Mouse (Mus musculus): ENCODE data around the gene Rexo1.
A peak's percentile ranks its signal among the peaks of the same experiment; 100 is the strongest.

Gene Rexo1

DNA sequence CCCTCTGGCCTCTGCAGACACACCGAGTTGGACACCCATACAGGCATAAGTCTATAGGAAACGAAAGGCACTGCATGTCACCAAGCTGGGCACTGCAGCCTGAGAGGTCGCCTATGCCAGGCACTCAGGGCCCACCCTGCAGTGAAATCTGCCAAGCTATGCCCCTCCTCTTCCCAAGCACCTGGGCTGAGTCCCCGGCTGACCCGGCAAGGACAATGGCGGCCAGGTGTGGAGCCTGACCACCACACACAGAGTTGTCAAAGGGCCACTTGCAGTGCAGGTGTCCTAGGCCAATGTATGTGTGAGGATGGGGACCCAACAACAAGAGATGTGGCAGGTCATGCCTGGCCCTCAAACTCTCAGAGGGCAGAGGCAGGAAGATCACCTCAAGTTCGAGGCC is 1.9 kb downstream of the Rexo1 start:
- DNase-seq (ENCODE audit: inconsistent age in 2 of 2, low spot score in 1 of 2), result no peak

DNA sequence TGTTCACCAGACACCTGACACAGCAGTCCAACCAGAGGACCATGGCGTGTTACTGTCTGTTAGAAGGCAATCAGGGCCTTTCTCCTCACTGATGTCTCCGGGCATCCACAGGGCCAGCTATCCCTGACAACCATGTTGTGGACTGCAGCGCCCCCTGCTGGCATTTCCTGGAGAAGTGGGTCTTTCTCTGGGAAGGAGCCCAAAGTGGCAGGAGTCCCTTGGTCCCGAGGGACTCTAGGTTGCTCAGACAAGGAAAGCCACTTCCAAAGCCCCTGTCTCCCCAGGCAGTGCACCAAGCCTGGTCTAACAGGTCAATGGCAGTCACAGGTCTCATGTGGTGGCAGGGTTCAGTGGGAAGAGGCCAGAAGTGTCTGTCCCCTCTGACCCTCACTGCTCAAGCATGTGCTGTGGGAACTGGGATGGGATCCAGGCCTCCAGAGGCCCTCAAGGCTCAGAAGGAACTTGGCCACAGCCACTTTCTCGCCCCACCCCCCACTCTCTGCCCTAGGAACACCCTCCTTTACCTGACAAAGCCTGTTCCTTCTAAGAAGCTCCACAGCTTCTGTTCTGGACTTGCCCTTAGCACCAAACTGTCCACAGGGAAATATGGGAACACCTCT is 3.9 kb downstream of the Rexo1 start:
- DNase-seq (ENCODE audit: inconsistent age in 2 of 2, low spot score in 1 of 2), result peak; percentile 86 to 95

DNA sequence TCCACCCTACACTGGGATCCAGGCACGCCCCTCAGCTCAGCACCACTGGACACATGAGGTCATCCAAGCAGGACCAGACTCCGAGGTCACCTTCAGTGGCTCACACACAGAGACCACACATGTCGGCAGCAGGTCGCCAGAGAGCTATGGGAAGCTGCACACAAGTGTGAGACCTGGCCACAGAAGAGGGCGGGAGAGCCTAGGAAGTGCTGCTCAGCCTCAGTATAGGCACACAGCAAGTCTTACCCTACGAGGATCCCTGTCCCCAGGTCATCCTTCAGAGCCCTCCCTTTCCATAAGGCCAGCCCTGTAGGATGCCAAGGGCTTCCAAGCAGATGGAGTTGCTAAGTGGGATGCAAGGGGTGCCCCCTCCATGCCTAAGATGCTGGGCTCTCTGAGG is 7.4 kb downstream of the Rexo1 start:
- DNase-seq (ENCODE audit: inconsistent age in 2 of 2, low spot score in 1 of 2), result no peak

DNA sequence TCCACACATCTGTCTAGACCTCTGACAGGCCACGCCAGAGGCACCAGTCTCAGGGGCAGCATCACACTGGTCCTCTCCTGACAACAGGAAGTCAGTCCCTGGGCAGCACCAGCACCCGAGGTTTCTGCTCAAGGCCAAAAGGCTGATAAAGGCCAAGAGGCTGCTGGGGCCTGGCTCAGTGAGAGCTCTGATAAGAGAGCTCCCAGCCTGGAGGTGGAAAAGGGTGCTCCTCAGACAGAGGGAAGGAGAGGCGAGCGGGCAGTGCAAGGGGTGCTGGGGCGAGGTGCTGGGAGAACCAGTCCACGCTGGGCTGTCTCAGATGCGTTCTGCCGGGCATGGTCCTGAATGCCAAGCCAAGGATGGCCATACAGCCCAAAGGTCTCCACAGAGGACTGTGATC is 7.8 kb downstream of the Rexo1 start:
- peak; percentile 65 to 72 for DNase-seq (ENCODE audit: inconsistent age in 2 of 2, low spot score in 1 of 2)

DNA sequence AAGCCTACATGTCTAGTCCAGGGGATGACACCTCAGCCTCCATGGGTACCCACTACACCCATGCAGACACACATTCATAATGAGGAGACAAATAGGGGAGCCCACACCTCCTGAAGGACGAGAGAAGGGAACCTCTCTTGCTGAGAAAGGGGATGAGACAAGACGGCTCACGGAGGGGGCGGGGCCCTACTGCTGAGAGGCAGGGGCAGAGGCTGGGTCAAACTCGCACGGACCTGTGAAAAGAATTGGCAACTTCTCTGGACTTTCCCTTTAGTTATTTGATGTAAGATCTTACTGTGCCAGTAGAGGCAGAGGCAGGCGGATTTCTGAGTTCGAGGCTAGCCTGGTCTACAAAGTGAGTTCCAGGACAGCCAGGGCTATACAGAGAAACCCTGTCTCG is 9.0 kb downstream of the Rexo1 start:
- DNase-seq (ENCODE audit: inconsistent age in 2 of 2, low spot score in 1 of 2), result no peak

DNA sequence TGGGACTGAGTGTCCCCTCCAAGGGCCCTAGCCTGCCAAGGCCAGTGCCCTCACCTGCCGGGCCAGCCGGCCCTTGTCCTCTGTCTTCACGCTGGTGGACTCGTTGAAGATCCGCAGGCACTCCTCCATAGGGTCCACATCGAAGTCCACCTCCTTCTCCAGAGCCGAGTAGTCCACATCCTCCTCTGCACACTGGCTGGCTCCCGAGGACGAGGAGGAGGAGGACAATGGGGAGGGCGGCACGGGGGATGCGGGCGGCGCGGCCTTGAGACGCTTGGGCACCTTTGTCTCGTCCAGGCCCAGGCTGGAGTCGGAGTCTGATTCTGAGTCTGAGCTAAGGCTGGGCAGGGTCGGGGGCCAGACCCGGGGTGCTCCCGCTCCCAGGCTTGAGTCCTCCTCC is 12.1 kb downstream of the Rexo1 start:
- peak in 1 of 2 experiments; percentile 75 for DNase-seq (ENCODE audit: inconsistent age in 2 of 2, low spot score in 1 of 2)

DNA sequence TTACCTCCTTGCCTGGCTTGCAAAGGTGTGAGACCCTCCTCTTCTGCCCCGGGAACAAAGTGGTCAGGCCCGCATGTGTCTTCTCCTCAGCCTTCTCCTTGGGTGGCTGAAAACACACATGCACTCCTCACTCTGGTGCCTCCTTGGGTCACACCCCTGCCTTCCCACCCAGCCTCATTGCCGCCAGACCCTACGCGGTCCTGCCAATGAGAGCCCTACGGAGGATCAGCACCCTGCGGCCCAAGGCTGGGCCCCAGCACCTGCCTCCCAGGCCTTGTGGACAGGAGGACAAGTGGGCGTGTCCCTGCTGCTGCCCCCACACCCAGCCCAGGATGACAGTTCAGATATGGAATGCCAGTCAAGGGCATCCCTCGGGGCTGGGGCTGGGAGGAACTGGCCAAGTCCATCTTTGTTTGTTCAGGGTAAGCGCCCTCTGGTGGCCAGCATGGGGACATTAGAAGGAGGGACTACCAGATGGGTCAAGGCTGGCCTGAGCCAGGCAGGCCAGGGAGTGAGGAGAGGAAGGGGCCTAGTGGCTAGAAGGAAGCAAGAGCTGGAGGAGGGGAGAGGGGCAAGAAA is 12.8 kb downstream of the Rexo1 start:
- DNase-seq (ENCODE audit: inconsistent age in 2 of 2, low spot score in 1 of 2), result peak; percentile 94 to 96

DNA sequence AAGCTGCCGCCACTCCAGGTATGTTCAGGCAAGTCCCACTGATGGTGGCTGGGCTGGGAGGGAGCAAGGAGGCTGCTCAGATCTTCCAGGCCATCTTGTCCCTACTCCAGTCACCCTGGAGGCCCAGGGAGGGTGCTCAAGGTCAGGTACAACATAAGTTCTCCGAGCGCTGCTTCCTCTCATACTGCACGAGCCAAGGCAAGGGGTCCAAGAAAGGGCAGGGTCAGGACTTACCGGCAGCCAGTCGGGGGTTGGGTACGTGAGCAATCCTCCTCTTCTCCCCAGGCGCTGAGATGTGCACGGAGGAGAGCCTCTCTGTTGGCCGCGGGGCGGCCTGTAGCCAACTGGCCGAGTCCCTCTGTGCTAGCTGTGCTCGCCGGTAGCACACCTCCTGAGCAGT is 13.8 kb downstream of the Rexo1 start:
- peak; percentile 62 to 73 for DNase-seq (ENCODE audit: inconsistent age in 2 of 2, low spot score in 1 of 2)

DNA sequence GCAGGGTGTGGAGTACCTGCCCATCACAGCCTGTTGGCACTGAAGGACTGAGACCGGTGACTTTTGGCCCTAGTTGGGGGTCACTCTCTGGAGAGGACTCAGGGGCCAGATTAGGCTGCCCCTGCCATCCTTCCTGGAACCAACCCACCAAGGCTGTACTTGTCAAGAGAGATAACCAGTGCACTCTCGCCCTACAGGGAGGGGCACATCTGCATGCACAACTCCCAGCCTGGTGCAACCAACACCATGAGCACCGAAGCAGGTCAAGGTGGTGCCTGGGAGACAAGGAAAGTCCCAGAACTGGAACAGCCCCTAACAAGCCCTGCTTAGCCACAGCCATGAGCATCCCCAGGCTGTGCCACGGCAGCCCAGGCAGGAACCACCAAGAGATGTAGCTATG is 14.4 kb downstream of the Rexo1 start:
- DNase-seq (ENCODE audit: inconsistent age in 2 of 2, low spot score in 1 of 2), result peak in 1 of 2 experiments; percentile 58

DNA sequence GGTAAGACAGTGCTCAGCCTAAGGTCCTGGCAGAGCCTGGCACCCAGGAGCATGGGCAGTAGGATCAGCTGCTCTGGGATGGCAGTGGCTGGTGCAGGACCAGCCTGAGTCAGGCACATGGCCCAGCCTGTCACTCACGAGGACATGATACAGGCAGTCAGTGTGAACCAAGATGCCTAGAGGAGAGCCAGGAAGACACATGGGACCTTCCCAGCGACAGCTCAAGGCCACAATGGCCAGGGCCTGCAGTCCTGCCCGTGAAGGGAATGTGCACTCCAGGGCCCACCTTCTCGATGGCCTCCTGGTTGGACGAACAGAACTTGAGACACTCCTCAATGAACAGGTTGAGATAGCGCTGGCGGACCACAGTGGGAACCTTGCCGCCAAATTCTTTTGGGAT is 15.8 kb downstream of the Rexo1 start:
- peak; percentile 63 to 74 for DNase-seq (ENCODE audit: inconsistent age in 2 of 2, low spot score in 1 of 2)

DNA sequence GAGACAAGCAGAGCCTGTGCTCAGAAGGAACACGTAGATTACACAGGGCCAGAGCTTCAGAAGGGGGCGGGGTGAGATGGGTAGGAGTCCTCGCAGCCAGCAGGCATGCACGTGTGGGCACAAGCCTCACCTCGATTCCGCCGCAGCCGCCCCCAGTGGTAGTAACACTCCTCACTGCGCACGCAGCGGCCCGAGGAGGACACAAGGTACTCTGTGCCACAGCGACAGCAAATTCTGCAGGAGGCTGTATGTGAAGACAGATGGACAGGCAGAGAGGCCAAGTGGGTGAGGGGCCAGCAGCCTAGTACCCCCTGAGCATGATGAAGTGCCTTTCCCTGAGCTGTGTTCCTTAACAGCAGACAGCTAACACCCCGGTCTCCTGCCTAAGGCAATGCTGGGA is 17.5 kb downstream of the Rexo1 start:
- DNase-seq (ENCODE audit: inconsistent age in 2 of 2, low spot score in 1 of 2), result no peak

DNA sequence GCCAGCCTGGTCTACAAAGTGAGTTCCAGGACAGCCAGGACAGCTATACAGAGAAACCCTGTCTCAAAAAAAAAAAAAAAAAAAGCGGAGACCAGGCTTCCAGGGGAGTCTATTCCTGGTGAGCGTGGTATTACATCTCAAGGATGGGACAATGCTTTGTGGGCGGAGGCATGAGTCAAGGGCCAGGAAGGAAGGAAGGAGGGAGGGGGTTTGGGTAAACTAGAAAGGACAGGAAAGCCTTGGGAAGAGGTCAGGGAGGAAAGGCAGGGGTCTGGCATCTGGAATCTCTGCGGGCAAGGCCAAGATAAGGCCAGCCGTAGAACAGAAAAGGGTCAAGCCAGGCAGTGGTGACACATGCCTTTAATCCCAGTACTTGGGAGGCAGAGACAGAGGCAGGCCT is 21.9 kb downstream of the Rexo1 start:
- DNase-seq (ENCODE audit: inconsistent age in 2 of 2, low spot score in 1 of 2), result peak; percentile 70 to 82

DNA sequence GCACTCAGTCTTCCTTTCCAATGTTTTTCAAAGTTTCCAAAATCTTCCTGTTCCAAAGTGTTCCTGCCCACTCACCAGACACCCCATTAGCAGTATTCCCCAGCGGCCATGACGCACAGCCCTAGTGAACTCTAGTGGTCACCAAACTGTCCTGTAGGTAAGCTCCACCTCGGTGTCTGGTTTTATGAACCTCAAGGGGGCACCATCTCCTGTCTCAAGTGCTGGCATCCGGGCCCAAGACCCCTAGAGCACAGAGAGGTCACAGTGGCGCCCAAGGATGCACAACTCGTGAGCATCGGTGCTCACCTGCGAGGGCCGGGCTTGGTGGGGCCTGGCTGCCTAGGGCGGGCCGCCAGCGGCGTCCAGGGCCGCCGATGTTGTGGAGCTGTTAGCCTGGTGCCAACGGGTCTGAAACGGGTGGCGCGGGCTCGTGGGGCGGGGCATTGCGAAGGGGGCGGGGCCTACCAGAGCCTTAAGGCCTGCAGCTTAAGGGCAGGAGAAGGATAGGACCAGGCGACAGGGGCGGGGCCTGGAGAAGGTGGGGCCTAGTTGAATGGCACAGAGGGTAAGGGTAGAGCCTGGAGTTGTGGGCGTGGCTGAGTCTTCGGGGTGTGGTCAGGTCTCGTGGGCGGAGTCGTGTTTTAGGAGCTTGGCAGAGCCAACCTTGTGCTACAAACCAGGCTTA is 22.5 kb downstream of the Rexo1 start, which contains the start of gene Atp8b3:
Gene Atp8b3 (minus strand): TSS at position 415 of the 685 bp plus-strand sequence.
- peak; percentile 96 to 97 for DNase-seq (ENCODE audit: inconsistent age in 2 of 2, low spot score in 1 of 2)

DNA sequence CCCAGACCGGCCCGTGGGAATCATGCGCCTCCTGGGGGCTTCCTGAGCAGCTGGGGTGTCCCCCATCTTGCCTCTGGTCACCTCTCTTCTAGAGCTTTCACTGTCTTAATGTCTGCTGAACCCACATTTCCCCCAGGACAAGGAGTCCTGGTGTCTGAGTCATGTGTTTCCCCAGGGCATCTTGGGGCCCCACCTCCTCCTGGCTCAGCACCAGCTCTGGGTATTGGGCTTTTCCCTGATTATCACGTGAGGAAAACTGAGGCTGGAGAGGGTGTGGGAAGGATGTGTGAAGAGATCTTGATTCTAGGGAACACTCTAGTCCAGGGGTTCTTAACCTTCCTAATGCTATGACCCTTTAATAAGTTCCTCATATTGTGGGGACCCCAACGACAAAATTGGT is 23.2 kb downstream of the Rexo1 start:
- DNase-seq (ENCODE audit: inconsistent age in 2 of 2, low spot score in 1 of 2), result peak; percentile 74 to 80

DNA sequence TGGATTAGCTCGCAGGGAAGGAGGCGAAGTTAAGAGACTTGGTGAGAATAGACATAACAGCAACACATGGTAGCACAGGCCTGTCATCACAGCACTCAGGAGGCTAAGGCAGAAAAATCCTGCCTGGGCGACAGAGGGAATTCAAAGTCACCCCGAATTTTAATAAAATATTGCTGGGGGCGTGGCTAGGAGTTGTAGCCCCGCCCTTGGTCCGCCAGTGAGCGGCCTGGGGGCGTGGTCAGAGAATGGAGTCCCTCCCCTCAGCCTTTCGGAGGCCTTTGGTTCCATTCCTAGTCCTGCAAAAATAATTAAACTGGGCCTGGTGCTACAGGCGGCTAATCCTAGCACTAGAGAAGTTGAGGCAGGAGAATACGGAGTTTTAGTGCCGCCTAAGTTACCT is 25.6 kb downstream of the Rexo1 start:
- peak in 1 of 2 experiments; percentile 29 for DNase-seq (ENCODE audit: inconsistent age in 2 of 2, low spot score in 1 of 2)

DNA sequence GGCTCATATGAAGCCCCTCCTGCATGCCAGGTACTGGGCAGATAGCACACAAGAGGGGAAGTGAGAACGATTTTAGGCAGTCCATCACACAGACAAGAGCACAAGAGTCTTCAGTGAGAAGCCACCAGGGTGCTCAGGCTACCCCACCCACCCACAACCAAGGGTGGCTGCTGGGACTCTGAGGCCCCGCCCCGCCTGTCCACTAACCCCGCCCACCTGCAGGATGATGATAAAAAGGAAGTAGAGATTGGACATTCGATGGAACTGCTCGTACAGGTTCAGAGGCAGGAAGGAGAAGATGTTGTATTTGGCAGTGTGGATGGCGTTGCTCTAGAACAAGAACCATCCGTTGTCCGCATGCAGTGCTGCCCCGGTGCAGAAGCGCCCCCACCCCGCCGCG is 26.3 kb downstream of the Rexo1 start:
- no peak for DNase-seq (ENCODE audit: inconsistent age in 2 of 2, low spot score in 1 of 2)

DNA sequence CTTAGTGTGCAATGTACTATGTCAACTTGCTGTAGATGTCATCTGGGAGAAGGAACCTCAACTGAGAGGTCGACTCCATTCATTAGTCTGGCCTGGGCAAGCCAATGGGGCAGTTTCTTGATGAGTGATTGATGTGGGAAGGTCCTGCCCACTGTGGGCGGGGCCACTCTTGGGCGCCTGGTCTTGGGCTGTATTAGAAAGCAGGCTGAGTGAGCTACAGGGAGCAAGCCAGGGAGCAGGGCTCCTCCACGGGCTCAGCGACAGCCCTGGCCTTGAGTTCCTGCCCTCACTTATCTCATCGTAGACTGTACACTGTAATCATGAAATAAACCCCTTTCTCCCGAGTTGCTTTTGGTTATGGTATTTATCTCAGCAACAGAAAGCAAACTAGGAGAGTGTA is 27.7 kb downstream of the Rexo1 start:
- peak; percentile 78 to 81 for DNase-seq (ENCODE audit: inconsistent age in 2 of 2, low spot score in 1 of 2)

DNA sequence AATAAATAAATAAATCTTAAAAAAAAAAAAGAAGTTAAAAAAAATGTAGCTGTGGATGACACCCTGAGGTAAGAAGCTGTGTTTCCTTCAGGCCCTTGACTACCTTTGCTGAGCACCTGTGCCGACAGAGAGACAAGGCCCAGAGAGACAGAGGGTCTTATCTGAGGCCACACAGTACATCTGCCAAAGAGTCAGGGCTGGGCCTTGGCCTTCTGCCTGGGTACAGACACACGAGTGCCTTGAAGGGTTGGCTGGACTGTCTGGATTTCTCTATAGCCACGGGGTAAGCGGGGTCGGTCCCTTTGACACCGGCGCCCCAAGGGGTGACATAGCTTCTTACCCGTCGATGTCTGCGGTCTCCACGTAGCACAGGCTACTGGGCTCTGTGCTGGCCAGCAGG is 28.6 kb downstream of the Rexo1 start:
- DNase-seq (ENCODE audit: inconsistent age in 2 of 2, low spot score in 1 of 2), result peak in 1 of 2 experiments; percentile 28

DNA sequence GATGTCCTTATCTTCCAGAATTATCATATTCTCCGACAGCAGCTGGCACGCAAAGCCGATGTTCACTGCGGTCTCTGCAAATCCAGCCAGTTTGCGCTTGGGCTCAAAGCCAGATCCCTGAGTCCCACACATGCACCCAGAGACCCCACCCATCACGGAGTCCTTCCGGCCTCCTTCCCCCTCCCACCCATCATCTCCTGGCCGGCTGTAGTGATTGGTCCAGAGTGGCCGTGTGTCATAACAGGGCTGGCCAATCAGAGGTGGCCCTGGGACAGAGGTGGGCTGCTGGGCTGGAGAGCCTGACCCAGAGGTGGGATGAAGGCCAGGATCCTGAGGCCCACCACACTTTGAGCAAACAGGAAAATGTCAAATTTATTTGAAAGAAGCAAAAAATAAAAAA is 35.2 kb downstream of the Rexo1 start:
- DNase-seq (ENCODE audit: inconsistent age in 2 of 2, low spot score in 1 of 2), result no peak

DNA sequence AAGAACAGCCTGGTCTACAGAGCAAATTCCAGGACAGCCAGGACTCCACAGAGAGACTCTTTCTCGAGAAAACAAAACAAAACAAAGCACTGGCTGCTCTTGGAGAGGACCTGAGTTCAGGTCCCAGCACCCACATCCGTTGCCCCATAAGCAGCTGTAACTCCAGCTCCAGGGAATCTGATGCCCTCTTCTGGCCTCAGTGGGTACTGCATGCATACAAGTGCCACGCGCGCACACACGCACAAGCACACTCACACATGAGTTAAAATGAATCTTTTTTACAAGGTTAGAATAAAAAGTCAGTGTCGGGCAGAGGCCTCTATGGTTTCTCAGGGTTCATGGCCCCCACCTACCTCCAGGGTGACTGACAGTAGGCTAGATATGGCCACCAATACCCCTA is 38.1 kb downstream of the Rexo1 start:
- no peak for DNase-seq (ENCODE audit: inconsistent age in 2 of 2, low spot score in 1 of 2)

DNA sequence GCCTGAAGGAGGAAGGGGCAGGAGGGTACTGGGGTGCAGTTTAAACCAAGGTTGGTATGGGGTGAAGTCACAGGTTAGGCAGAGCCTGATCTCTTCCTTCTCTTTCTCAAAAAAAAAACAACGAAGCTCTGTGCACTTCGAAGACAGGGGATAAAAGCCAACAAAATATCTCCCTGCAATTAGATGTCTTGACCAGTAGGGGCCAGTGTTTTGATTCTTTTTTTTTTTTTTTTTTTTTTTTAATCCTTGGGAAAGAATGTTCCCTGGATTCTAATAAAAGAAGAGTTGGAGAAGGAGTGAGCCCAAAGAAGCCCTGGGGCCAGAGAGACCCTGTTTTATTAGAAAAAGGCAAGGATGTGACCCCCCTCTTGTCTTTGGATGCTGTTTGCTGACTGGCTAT is 42.1 kb downstream of the Rexo1 start:
- no peak for DNase-seq (ENCODE audit: inconsistent age in 2 of 2, low spot score in 1 of 2)

DNA sequence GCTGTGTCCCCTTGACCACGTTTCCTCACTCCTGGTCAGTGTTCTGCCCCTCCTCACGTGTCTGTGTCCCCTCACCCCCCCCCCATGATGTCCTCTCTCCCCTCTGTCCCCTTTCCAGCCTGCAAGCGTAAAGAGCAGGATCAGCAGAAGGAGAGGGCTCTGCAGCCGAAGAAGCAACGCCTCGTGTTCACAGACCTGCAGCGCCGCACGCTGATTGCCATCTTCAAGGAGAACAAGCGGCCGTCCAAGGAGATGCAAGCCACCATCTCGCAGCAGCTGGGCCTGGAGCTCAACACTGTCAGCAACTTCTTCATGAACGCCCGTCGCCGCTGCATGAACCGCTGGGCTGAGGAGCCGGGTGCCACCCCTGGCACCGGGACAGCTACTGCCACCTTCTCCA is 47.6 kb downstream of the Rexo1 start:
- no peak for DNase-seq (ENCODE audit: inconsistent age in 2 of 2, low spot score in 1 of 2)

DNA sequence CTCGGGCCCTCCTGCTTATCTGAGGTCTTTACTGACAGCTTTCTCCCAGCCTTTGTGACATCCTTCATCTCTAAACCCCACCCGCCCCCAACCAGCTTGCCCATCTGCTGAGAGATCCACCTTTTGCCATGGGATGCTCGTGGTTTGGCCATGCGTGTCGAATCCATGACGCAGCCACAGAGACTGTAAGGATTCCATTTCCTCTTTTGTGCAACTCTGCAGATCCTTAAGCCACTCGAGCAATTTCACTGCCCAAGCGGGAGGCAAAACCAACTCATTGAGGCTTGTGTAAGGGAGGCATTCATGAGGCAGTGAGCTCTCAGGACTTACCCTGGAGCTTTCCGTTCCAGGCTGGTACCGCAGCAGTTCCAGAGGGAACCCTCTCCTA is 51.1 kb downstream of the Rexo1 start:
- DNase-seq (ENCODE audit: inconsistent age in 2 of 2, low spot score in 1 of 2), result no peak

All from adrenal gland, adult (tissue).